Mouse (Mus musculus): ENCODE data around the gene Fbxo45. TPM values are rescaled to one million over a fixed set of nuclear protein-coding genes. Genes with fewer than 3 reads are reported as not detected.

The Fbxo45 gene
- total RNA-seq, 1 experiment = 14.2 TPM

- Histone ChIP-seq H3K27ac (ENCODE audit: insufficient read depth, low read depth, low read length, poor library complexity, severe bottlenecking) (no peak overlapping the region), H3K4me3 (ENCODE audit: insufficient read depth in 1 of 2, low read depth in 1 of 2, low read length in 2 of 2, poor library complexity in 1 of 2, severe bottlenecking in 1 of 2) (no peak overlapping the region)
- TF ChIP-seq MAFK (IDR thresholded peaks at IDR 0.05; ENCODE audit: insufficient read depth, low read depth, low read length) (no peak), ZC3H11A (IDR thresholded peaks at IDR 0.05; ENCODE audit: borderline replicate concordance, low read depth, low read length) (no peak), ZNF384 (IDR thresholded peaks at IDR 0.05; ENCODE audit: low read depth, low read length) (no peak)
Observed at GRCm38 (mm10) chr16:32221803-32222202, 25.2 kb downstream of the Fbxo45 start.

GRCm38 (mm10) chr16:32214804-32215576, 32.0 kb downstream of the Fbxo45 start:
- H3K4me1 ChIP-seq (ENCODE audit: control insufficient read depth in 2 of 2, insufficient read depth in 2 of 2, low read length in 2 of 2, poor library complexity in 1 of 2) = no peaks in the 10 kb centered on the region
- no peak overlapping the region for H3K9ac ChIP-seq (ENCODE audit: insufficient read depth, low read depth, low read length, poor library complexity, severe bottlenecking)
- no peak overlapping the region for H3K27ac ChIP-seq (ENCODE audit: insufficient read depth, low read depth, low read length, poor library complexity, severe bottlenecking)
- no peaks in the 10 kb centered on the region for H3K9me3 ChIP-seq (ENCODE audit: control insufficient read depth, insufficient read depth, low read depth, low read length)
- no peak overlapping the region for H3K4me3 ChIP-seq (ENCODE audit: insufficient read depth in 1 of 2, low read depth in 1 of 2, low read length in 2 of 2, poor library complexity in 1 of 2, severe bottlenecking in 1 of 2)
- TF ChIP-seq CHD2 (IDR thresholded peaks at IDR 0.05; ENCODE audit: low read depth, low read length) (no peak), ZC3H11A (IDR thresholded peaks at IDR 0.05; ENCODE audit: borderline replicate concordance, low read depth, low read length) (no peak), HCFC1 (IDR thresholded peaks at IDR 0.05; ENCODE audit: borderline replicate concordance, insufficient read depth, low read length) (no peak), MAFK (IDR thresholded peaks at IDR 0.05; ENCODE audit: insufficient read depth, low read depth, low read length) (no peak)
- no peaks in the 10 kb centered on the region for H3K36me3 ChIP-seq (ENCODE audit: control insufficient read depth, insufficient read depth, low read length, poor library complexity, severe bottlenecking)
- no peak for DNase-seq (ENCODE audit: low read depth, low spot score)
- in situ Hi-C loops (cut with MboI; ENCODE audit: low sequenced_read_pairs in 2 of 2, unreplicated experiment in 2 of 2) = no loop called here

More at GRCm38 (mm10) chr16:32221803-32222202, 25.2 kb downstream of the Fbxo45 start:
- H3K36me3 ChIP-seq (ENCODE audit: control insufficient read depth, insufficient read depth, low read length, poor library complexity, severe bottlenecking) = no peaks in the 10 kb centered on the region
- H3K4me1 ChIP-seq (ENCODE audit: control insufficient read depth in 2 of 2, insufficient read depth in 2 of 2, low read length in 2 of 2, poor library complexity in 1 of 2) = no peaks in the 10 kb centered on the region
- H3K9me3 ChIP-seq (ENCODE audit: control insufficient read depth, insufficient read depth, low read depth, low read length) = no peaks in the 10 kb centered on the region
- no peak overlapping the region for H3K9ac ChIP-seq (ENCODE audit: insufficient read depth, low read depth, low read length, poor library complexity, severe bottlenecking)
- DNase-seq (ENCODE audit: low read depth, low spot score) = no peak
- in situ Hi-C loops (cut with MboI; ENCODE audit: low sequenced_read_pairs in 2 of 2, unreplicated experiment in 2 of 2) = no loop called here

- DNase-seq (ENCODE audit: low read depth, low spot score) = no peak
- no peaks in the 10 kb centered on the region for H3K36me3 ChIP-seq (ENCODE audit: control insufficient read depth, insufficient read depth, low read length, poor library complexity, severe bottlenecking)
- in situ Hi-C loops (cut with MboI; ENCODE audit: low sequenced_read_pairs in 2 of 2, unreplicated experiment in 2 of 2) = no loop called here
- H3K4me3 ChIP-seq (ENCODE audit: insufficient read depth in 1 of 2, low read depth in 1 of 2, low read length in 2 of 2, poor library complexity in 1 of 2, severe bottlenecking in 1 of 2) = no peak overlapping the region
- H3K4me1 ChIP-seq (ENCODE audit: control insufficient read depth in 2 of 2, insufficient read depth in 2 of 2, low read length in 2 of 2, poor library complexity in 1 of 2) = no peaks in the 10 kb centered on the region
- no peak for TF ChIP-seq CHD2 (IDR thresholded peaks at IDR 0.05; ENCODE audit: low read depth, low read length)
- TF ChIP-seq MAFK (IDR thresholded peaks at IDR 0.05; ENCODE audit: insufficient read depth, low read depth, low read length) = no peak
- TF ChIP-seq HCFC1 (IDR thresholded peaks at IDR 0.05; ENCODE audit: borderline replicate concordance, insufficient read depth, low read length) = no peak
- TF ChIP-seq ZC3H11A (IDR thresholded peaks at IDR 0.05; ENCODE audit: borderline replicate concordance, low read depth, low read length) = no peak
- TF ChIP-seq ZNF384 (IDR thresholded peaks at IDR 0.05; ENCODE audit: low read depth, low read length) = no peak
- H3K9me3 ChIP-seq (ENCODE audit: control insufficient read depth, insufficient read depth, low read depth, low read length) = no peaks in the 10 kb centered on the region
- H3K9ac ChIP-seq (ENCODE audit: insufficient read depth, low read depth, low read length, poor library complexity, severe bottlenecking) = no peak overlapping the region
- H3K27ac ChIP-seq (ENCODE audit: insufficient read depth, low read depth, low read length, poor library complexity, severe bottlenecking) = no peak overlapping the region
Observed at GRCm38 (mm10) chr16:32214156-32214555, 32.8 kb downstream of the Fbxo45 start.

GRCm38 (mm10) chr16:32204902-32205301, 42.1 kb downstream of the Fbxo45 start:
- H3K4me1 ChIP-seq (ENCODE audit: control insufficient read depth in 2 of 2, insufficient read depth in 2 of 2, low read length in 2 of 2, poor library complexity in 1 of 2) = no peaks in the 10 kb centered on the region
- H3K9me3 ChIP-seq (ENCODE audit: control insufficient read depth, insufficient read depth, low read depth, low read length) = no peaks in the 10 kb centered on the region
- H3K4me3 ChIP-seq (ENCODE audit: insufficient read depth in 1 of 2, low read depth in 1 of 2, low read length in 2 of 2, poor library complexity in 1 of 2, severe bottlenecking in 1 of 2) = no peak overlapping the region
- TF ChIP-seq ZNF384 (IDR thresholded peaks at IDR 0.05; ENCODE audit: low read depth, low read length) = no peak
- no peak for TF ChIP-seq CHD2 (IDR thresholded peaks at IDR 0.05; ENCODE audit: low read depth, low read length)
- TF ChIP-seq MAFK (IDR thresholded peaks at IDR 0.05; ENCODE audit: insufficient read depth, low read depth, low read length) = no peak
- no peak for TF ChIP-seq HCFC1 (IDR thresholded peaks at IDR 0.05; ENCODE audit: borderline replicate concordance, insufficient read depth, low read length)
- no peak for TF ChIP-seq ZC3H11A (IDR thresholded peaks at IDR 0.05; ENCODE audit: borderline replicate concordance, low read depth, low read length)
- H3K27ac ChIP-seq (ENCODE audit: insufficient read depth, low read depth, low read length, poor library complexity, severe bottlenecking) = no peak overlapping the region
- no peak overlapping the region for H3K9ac ChIP-seq (ENCODE audit: insufficient read depth, low read depth, low read length, poor library complexity, severe bottlenecking)
- no peaks in the 10 kb centered on the region for H3K36me3 ChIP-seq (ENCODE audit: control insufficient read depth, insufficient read depth, low read length, poor library complexity, severe bottlenecking)
- in situ Hi-C loops (cut with MboI; ENCODE audit: low sequenced_read_pairs in 2 of 2, unreplicated experiment in 2 of 2) = no loop called here
- no peak for DNase-seq (ENCODE audit: low read depth, low spot score)

Measured in ES-E14 (cell line).